15 mouse cellular contexts compared by ENCODE assay signal in genomic region chr2:3669646-3670045, GRCm38 (mm10).
"Had no signal": no experiment of that assay in that cellular context is flagged by ENCODE, and none has a peak within 500 bp of the region (broad histone marks: within the 10 kb centered on the region; RNA-seq: fewer than 3 reads in every experiment).

No protein-coding gene starts in this region.

- H3K9ac ChIP-seq: liver, postnatal 0 days; lung, embryonic 15.5 days; midbrain, embryonic 13.5 days; midbrain, embryonic 15.5 days; neural tube, embryonic 12.5 days; stomach, embryonic 15.5 days had no signal

- DNase-seq: liver, postnatal 0 days; lung, adult 2 months; lung, postnatal 10 days; lung, postnatal 4 days; right cerebral cortex, postnatal 14 days; thymus, adult 18-20 months; thymus, postnatal 14 days; thymus, postnatal 36 days had no signal

- H3K27ac ChIP-seq: lung, embryonic 15.5 days; midbrain, embryonic 13.5 days; midbrain, embryonic 15.5 days; neural tube, embryonic 12.5 days; stomach, embryonic 15.5 days had no signal

- H3K4me2 ChIP-seq: lung, embryonic 15.5 days; midbrain, embryonic 11.5 days; midbrain, embryonic 13.5 days; midbrain, embryonic 15.5 days; neural tube, embryonic 12.5 days; stomach, embryonic 15.5 days had no signal

- H3K9me3 ChIP-seq: lung, embryonic 15.5 days; megakaryocyte, embryonic 14.5 days; midbrain, embryonic 13.5 days; midbrain, embryonic 15.5 days; neural tube, embryonic 12.5 days; stomach, embryonic 15.5 days had no signal

- H3K36me3 ChIP-seq: lung, embryonic 15.5 days; midbrain, embryonic 13.5 days; midbrain, embryonic 15.5 days; neural tube, embryonic 12.5 days; stomach, embryonic 15.5 days had no signal

- H3K4me1 ChIP-seq: lung, embryonic 15.5 days; midbrain, embryonic 13.5 days; midbrain, embryonic 15.5 days; neural tube, embryonic 12.5 days; stomach, embryonic 15.5 days had no signal

- H3K4me3 ChIP-seq: lung, embryonic 15.5 days; megakaryocyte, embryonic 14.5 days; midbrain, embryonic 13.5 days; midbrain, embryonic 15.5 days; neural tube, embryonic 12.5 days; stomach, embryonic 15.5 days had no signal

- ATAC-seq: liver, postnatal 0 days; midbrain, embryonic 13.5 days; midbrain, embryonic 15.5 days had no signal

- H3K27me3 ChIP-seq: lung, embryonic 15.5 days; megakaryocyte, embryonic 14.5 days; midbrain, embryonic 13.5 days; midbrain, embryonic 15.5 days; neural tube, embryonic 12.5 days; stomach, embryonic 15.5 days had no signal
